ENCODE assay signal across 8 mouse cellular contexts in the genomic region with DNA sequence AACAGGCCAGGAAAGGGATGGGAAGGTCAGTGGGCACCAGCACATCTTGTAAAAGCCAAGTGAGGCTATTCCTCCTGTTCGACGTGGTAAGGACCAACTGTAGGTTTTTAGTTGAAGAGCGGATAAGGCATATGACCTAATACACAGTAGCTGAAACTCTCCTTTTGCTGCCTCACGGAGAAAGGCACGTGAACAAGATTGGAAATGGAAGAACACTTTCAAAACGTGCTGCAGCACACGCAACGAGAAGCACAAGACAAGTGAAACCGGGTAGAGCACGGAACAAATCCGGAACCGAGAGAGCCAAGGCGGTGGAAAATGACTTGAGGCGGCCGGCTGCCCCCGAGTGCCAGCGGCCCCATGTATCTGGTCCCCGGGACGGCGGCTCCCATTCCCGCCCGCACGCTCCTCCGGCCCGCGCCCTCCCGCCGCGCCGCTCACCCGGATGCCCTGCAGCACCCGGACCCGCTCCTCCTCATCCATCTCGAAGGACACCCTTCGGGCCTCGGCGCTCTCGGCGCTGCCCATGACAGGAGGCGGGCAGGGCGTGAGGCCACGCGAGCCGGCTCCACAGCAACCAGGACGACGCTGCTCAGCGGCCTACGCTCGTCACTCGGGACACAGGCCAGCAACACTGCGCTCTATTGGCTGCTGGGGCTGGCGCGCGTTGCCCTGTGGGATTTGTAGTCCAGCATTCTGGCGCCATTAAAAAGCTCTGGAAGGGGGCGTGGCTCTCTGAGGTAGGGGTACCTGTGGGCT. TPM values are rescaled to one million over a fixed set of nuclear protein-coding genes. Genes with fewer than 3 reads are reported as not detected.
DNase-seq lines count a peak whose midpoint lies in the region; ATAC-seq lines count a peak whose summit lies in the region.

A gene (minus strand): TSS at position 635 of the 759 bp plus-strand sequence.

- peak within 1 kb of the TSS; percentile 70 for H3K4me3 ChIP-seq in hindbrain, embryonic 12.5 days

- H3K9me3 ChIP-seq in hindbrain, embryonic 12.5 days (replicated peaks): no peaks in the 10 kb centered on the region; the same call in 1 of the 2 replicates

- DNase-seq in Muller cell, postnatal 12 days (ENCODE audit: inconsistent ontology term): peak; percentile 91
- peak; percentile 96 for DNase-seq in cerebellum, adult 9-11 months
- peak; percentile 92 to 95 for DNase-seq in frontal cortex, postnatal 10 days (ENCODE audit: low spot score in 2 of 2)
- peak; percentile 94 for DNase-seq in layer of hippocampus, postnatal 25 days (ENCODE audit: extremely low spot score in 1 of 2, low spot score in 1 of 2)
- peak; percentile 95 for DNase-seq in lung, postnatal 25 days (ENCODE audit: low spot score)
- DNase-seq in retina, embryonic 14.5 days (ENCODE audit: low spot score): peak; percentile 97
- peak; percentile 93 for DNase-seq in thymus, postnatal 4 days

- peak within 1 kb of the TSS; percentile 73 for H3K4me2 ChIP-seq in hindbrain, embryonic 12.5 days (replicated peaks)

- no peaks in the 10 kb centered on the region for H3K36me3 ChIP-seq in hindbrain, embryonic 12.5 days

- no peaks in the 10 kb centered on the region for H3K27me3 ChIP-seq in hindbrain, embryonic 12.5 days

- H3K9ac ChIP-seq in hindbrain, embryonic 12.5 days: peak within 1 kb of the TSS; percentile 79

- peaks cover 8% of the 10 kb centered on the region for H3K4me1 ChIP-seq in hindbrain, embryonic 12.5 days

- 1% methylated on average over 55 of the region's 56 CpGs for WGBS in hindbrain, embryonic 12.5 days

- 0 out of 2 replicates have a peak within 1 kb of the TSS, but pooled peaks have one; percentile 46 for H3K27ac ChIP-seq in hindbrain, embryonic 12.5 days

- ATAC-seq in hindbrain, embryonic 12.5 days (ENCODE audit: low FRiP score): peak; percentile 100

RNA-seq across cellular contexts. Expression of the gene that starts here (rescaled TPM):
- polyA plus RNA-seq in hindbrain, embryonic 12.5 days (2016; fragmentation: Nextera tagmentation; extraction: Ambion mirVana): 73.1 and 82.4 TPM in 2 replicates
- 10 to 100 TPM; 62.4 to 74.8 TPM for total RNA-seq in layer of hippocampus, postnatal 25 days (2021)

Comparison
In these comparisons a context has a peak if more than half of its experiments do, and no peak if none do; other contexts are left out.
1. Peak in every context shown above with its lines: DNase-seq, ATAC-seq, H3K4me3 ChIP-seq and H3K27ac ChIP-seq.